Mouse (Mus musculus): Measurements from ENCODE around the gene Sdk2.

The Sdk2 gene

GRCm38 (mm10) chr11:113816971-113817548 lies 249.8 kb downstream of the Sdk2 start:
- DNase-seq = no peak

- no peak for DNase-seq
These were observed 250.4 kb downstream of the Sdk2 start for GRCm38 (mm10) chr11:113816439-113816838.

- DNase-seq = no peak
These were observed 255.1 kb downstream of the Sdk2 start for GRCm38 (mm10) chr11:113811546-113812339.

GRCm38 (mm10) chr11:113810638-113811545 lies 256.0 kb downstream of the Sdk2 start:
- peak; percentile 91 for DNase-seq

- peak; percentile 54 for DNase-seq
These were observed 259.8 kb downstream of the Sdk2 start for GRCm38 (mm10) chr11:113807086-113807485.

- no peak for DNase-seq
These were observed 260.3 kb downstream of the Sdk2 start for GRCm38 (mm10) chr11:113806382-113807077.

- no peak for DNase-seq
These were observed 260.9 kb downstream of the Sdk2 start for GRCm38 (mm10) chr11:113805974-113806373.

- no peak for DNase-seq
These were observed 263.4 kb downstream of the Sdk2 start for GRCm38 (mm10) chr11:113803321-113803941.

GRCm38 (mm10) chr11:113802456-113802855 lies 264.4 kb downstream of the Sdk2 start:
- no peak for DNase-seq

- no peak for DNase-seq
These were observed 266.8 kb downstream of the Sdk2 start for GRCm38 (mm10) chr11:113800026-113800425.

GRCm38 (mm10) chr11:113799041-113799447 lies 267.8 kb downstream of the Sdk2 start:
- no peak for DNase-seq

- no peak for DNase-seq
These were observed 268.8 kb downstream of the Sdk2 start for GRCm38 (mm10) chr11:113798011-113798410.

- no peak for DNase-seq
These were observed 269.5 kb downstream of the Sdk2 start for GRCm38 (mm10) chr11:113797014-113797983.

GRCm38 (mm10) chr11:113795846-113796245 lies 271.0 kb downstream of the Sdk2 start:
- no peak for DNase-seq

GRCm38 (mm10) chr11:113791357-113792215 lies 275.3 kb downstream of the Sdk2 start:
- DNase-seq = peak; percentile 68

- DNase-seq = no peak
These were observed 277.7 kb downstream of the Sdk2 start for GRCm38 (mm10) chr11:113789101-113789500.

GRCm38 (mm10) chr11:113788183-113788789 lies 278.6 kb downstream of the Sdk2 start:
- no peak for DNase-seq

GRCm38 (mm10) chr11:113787432-113788182 lies 279.2 kb downstream of the Sdk2 start:
- DNase-seq = no peak

- DNase-seq = no peak
These were observed 279.8 kb downstream of the Sdk2 start for GRCm38 (mm10) chr11:113787009-113787408.
